Mouse (Mus musculus) embryonic facial prominence, embryonic 11.5 days (tissue): ENCODE measurements around the gene Mertk. TPM values are rescaled to one million over a fixed set of nuclear protein-coding genes. Genes with fewer than 3 reads are reported as not detected.
"Not testable (repeated sequence)": the region's sequence is repeated elsewhere in the genome, so short reads cannot be mapped to it uniquely, and the experiment has no call there.

Source experiments
- ATAC-seq: fragments of 200-750 bp; cut with Nextera tagmentation; replicated peaks from 2 replicates; pipeline ENCODE4 v1.8.0; 2017; ENCODE audit warnings: low read depth; ENCODE audit not compliant: insufficient number of reproducible peaks, low FRiP score, low TSS enrichment
- DNase-seq: peaks from one replicate; pipeline ENCODE4 v3.0.0-alpha.2; 2015; ENCODE audit warnings: low spot score
- H3K27ac ChIP-seq: fragments of 300-500 bp; sonication (generic); replicated peaks from 2 replicates; pipeline ENCODE4 v1.5.1; 2014; ENCODE audit warnings: mild to moderate bottlenecking, low read depth, low read length, control low read depth
- H3K27me3 ChIP-seq: fragments of 300-500 bp; sonication (generic); 2 replicates; pipeline ENCODE4 v1.6.1; 2014; ENCODE audit warnings: mild to moderate bottlenecking, low read length, moderate library complexity, mixed read lengths; ENCODE audit not compliant: control insufficient read depth, insufficient read depth
- H3K36me3 ChIP-seq: fragments of 300-500 bp; sonication (generic); replicated peaks from 2 replicates; pipeline ENCODE4 v1.6.1; 2014; ENCODE audit warnings: low read depth, mild to moderate bottlenecking, low read length, moderate library complexity, mixed read lengths; ENCODE audit not compliant: control insufficient read depth, insufficient read depth
- H3K4me1 ChIP-seq: fragments of 300-500 bp; sonication (generic); 2 replicates; pipeline ENCODE4 v1.6.1; 2014; ENCODE audit warnings: low read length, mixed read lengths; ENCODE audit not compliant: control insufficient read depth, insufficient read depth
- H3K4me2 ChIP-seq: fragments of 300-500 bp; sonication (generic); 2 replicates; pipeline ENCODE4 v1.6.1; 2014; ENCODE audit warnings: low read depth, mild to moderate bottlenecking, control low read depth, low read length, moderate library complexity
- H3K4me3 ChIP-seq: fragments of 300-500 bp; sonication (generic); 2 replicates; pipeline ENCODE4 v1.5.1; 2014; ENCODE audit warnings: low read depth, low read length, control low read depth
- H3K9ac ChIP-seq: fragments of 300-500 bp; sonication (generic); replicated peaks from 2 replicates; pipeline ENCODE4 v1.6.1; 2014; ENCODE audit warnings: mild to moderate bottlenecking, control low read depth, low read length
- H3K9me3 ChIP-seq: fragments of 300-500 bp; sonication (generic); replicated peaks from 2 replicates; pipeline ENCODE4 v1.6.1; 2016; ENCODE audit warnings: mild to moderate bottlenecking, low read length, inconsistent platforms, mixed read lengths; ENCODE audit not compliant: control insufficient read depth
- WGBS: fragments of 180-500 bp; shearing (Covaris S2); extraction: QIAGEN DNeasy Blood & Tissue Kit; methylation state at CpG from one replicate; pipeline ENCODE4 v1.1.7; 2014; 5-methylcytosine and 5-hydroxymethylcytosine counted together
- polyA plus RNA-seq: library from polyadenylated mRNA; unstranded; fragments of >200 nt; fragmentation: Nextera tagmentation; extraction: Ambion mirVana; gene quantifications from 2 replicates; pipeline ENCODE4 v1.2.1, GENCODE M21; 2014

Mertk gene
- 10.9 and 12.4 TPM in 2 replicates for polyA plus RNA-seq

- peak within 1 kb of the TSS; percentile 80 for H3K27ac ChIP-seq
- under 1% methylated on average over 30 of the region's 30 CpGs for WGBS
Observed at GRCm38 (mm10) chr2:128698693-128699181, at the start of gene Mertk. TSS of gene Mertk (plus strand) at chr2:128698956.

GRCm38 (mm10) chr2:128680661-128681060 is 18.1 kb upstream of the Mertk start:
- H3K9ac ChIP-seq: no peak overlapping the region
- no peak overlapping the region for H3K27ac ChIP-seq
- DNase-seq (no peak), ATAC-seq (no peak)
- no peak overlapping the region for H3K4me3 ChIP-seq
- WGBS: 68% methylated on average over 4 of the region's 4 CpGs
- no peaks in the 10 kb centered on the region for H3K9me3 ChIP-seq
- H3K4me2 ChIP-seq: no peak overlapping the region
- peaks cover 6% of the 10 kb centered on the region for H3K36me3 ChIP-seq
- H3K27me3 ChIP-seq: no peaks in the 10 kb centered on the region
- H3K4me1 ChIP-seq: no peaks in the 10 kb centered on the region

More at GRCm38 (mm10) chr2:128698693-128699181, at the start of gene Mertk:
- H3K9ac ChIP-seq: peak within 1 kb of the TSS; percentile 86
- ATAC-seq: peak; percentile 94
- H3K4me3 ChIP-seq: peak within 1 kb of the TSS; percentile 76
- peak within 1 kb of the TSS; percentile 78 for H3K4me2 ChIP-seq
- no peaks in the 10 kb centered on the region for H3K9me3 ChIP-seq
- no peaks in the 10 kb centered on the region for H3K36me3 ChIP-seq
- DNase-seq: peak; percentile 94
- H3K4me1 ChIP-seq: no peaks in the 10 kb centered on the region
- H3K27me3 ChIP-seq: no peaks in the 10 kb centered on the region

- Histone ChIP-seq H3K36me3 (peaks cover 2% of the 10 kb centered on the region; the same call in 1 of the 2 replicates), H3K9ac (peak within 1 kb of the TSS; percentile 97), H3K4me2 (peak within 1 kb of the TSS; percentile 55), H3K4me3 (peak within 1 kb of the TSS; percentile 90), H3K4me1 (no peaks in the 10 kb centered on the region), H3K27ac (peak within 1 kb of the TSS; percentile 60), H3K27me3 (no peaks in the 10 kb centered on the region), H3K9me3 (no peaks in the 10 kb centered on the region)
- ATAC-seq (peak; percentile 96), DNase-seq (peak; percentile 93)
- under 1% methylated on average over 58 of the region's 58 CpGs for WGBS
Observed at GRCm38 (mm10) chr2:128686921-128687557, 11.7 kb upstream of the Mertk start, which contains the start of gene Anapc1. TSS of gene Anapc1 (minus strand) at chr2:128687391.

DNA sequence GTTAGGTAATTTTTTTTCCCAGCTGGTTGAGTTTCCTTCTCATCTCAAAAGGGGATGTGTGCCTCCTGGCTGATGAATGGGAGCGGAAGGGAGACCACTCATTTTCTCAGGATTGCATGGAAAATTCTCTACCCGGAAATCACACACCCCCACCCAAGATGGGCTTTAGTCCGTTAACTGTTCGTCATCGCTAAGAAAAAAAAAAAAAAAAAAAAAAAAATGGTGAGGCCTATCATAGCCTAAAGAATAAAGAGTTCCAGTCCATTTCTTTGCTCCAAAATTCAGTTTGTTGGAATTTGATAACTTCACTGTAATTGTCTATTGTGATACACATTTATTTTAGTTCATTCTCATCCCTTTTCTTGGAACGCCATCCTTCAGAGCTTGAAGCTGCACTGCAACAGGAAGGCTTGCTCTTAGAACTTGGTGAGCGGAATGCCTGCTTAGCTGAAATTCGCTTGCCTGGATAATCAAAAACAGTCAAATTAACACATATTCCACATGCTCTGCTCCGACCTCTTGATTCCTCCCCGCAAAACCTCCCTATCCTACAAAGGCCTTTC is 11.1 kb upstream of the Mertk start:
- 46% methylated on average over 10 of the region's 10 CpGs for WGBS
- H3K27ac ChIP-seq: no peak overlapping the region; the same call in 1 of the 2 replicates

GRCm38 (mm10) chr2:128692336-128692735 is 6.4 kb upstream of the Mertk start:
- no peak overlapping the region for H3K4me3 ChIP-seq
- ATAC-seq (no peak), DNase-seq (no peak)
- WGBS: 69% methylated on average over 14 of the region's 14 CpGs
- H3K4me2 ChIP-seq: no peak overlapping the region
- no peak overlapping the region for H3K27ac ChIP-seq
- no peaks in the 10 kb centered on the region for H3K9me3 ChIP-seq
- no peak overlapping the region for H3K9ac ChIP-seq
- H3K27me3 ChIP-seq: no peaks in the 10 kb centered on the region
- no peaks in the 10 kb centered on the region for H3K36me3 ChIP-seq
- H3K4me1 ChIP-seq: no peaks in the 10 kb centered on the region; the same call in 1 of the 2 replicates

More for the DNA sequence above, 11.1 kb upstream of the Mertk start:
- Histone ChIP-seq H3K4me2 (peak overlapping the region; percentile 13; the same call in 1 of the 2 replicates), H3K4me3 (peak overlapping the region; percentile 90), H3K27me3 (no peaks in the 10 kb centered on the region), H3K9ac (no peak overlapping the region; the same call in 1 of the 2 replicates), H3K36me3 (peaks cover 2% of the 10 kb centered on the region; the same call in 1 of the 2 replicates), H3K9me3 (no peaks in the 10 kb centered on the region), H3K4me1 (no peaks in the 10 kb centered on the region; the same call in 1 of the 2 replicates)
- DNase-seq (no peak), ATAC-seq (peak; percentile 54; the same call in 1 of the 2 replicates)

- WGBS: 87% methylated on average over 10 of the region's 10 CpGs
- ATAC-seq (no peak), DNase-seq (no peak)
- H3K36me3 ChIP-seq: no peaks in the 10 kb centered on the region
- no peak overlapping the region for H3K4me3 ChIP-seq
- H3K27me3 ChIP-seq: no peaks in the 10 kb centered on the region
- H3K9ac ChIP-seq: no peak overlapping the region
- H3K4me2 ChIP-seq: no peak overlapping the region
- no peak overlapping the region for H3K27ac ChIP-seq
- no peaks in the 10 kb centered on the region for H3K9me3 ChIP-seq
- no peaks in the 10 kb centered on the region; the same call in 1 of the 2 replicates for H3K4me1 ChIP-seq
Observed at GRCm38 (mm10) chr2:128692771-128693170, 6.0 kb upstream of the Mertk start.

GRCm38 (mm10) chr2:128693236-128693635 is 5.5 kb upstream of the Mertk start:
- no peaks in the 10 kb centered on the region for H3K27me3 ChIP-seq
- H3K4me2 ChIP-seq: no peak overlapping the region
- no peak overlapping the region for H3K9ac ChIP-seq
- no peak overlapping the region for H3K27ac ChIP-seq
- 78% methylated on average over 4 of the region's 4 CpGs for WGBS
- H3K4me3 ChIP-seq: no peak overlapping the region
- no peaks in the 10 kb centered on the region; the same call in 1 of the 2 replicates for H3K4me1 ChIP-seq
- no peak for DNase-seq
- H3K9me3 ChIP-seq: no peaks in the 10 kb centered on the region
- ATAC-seq: no peak
- no peaks in the 10 kb centered on the region for H3K36me3 ChIP-seq

DNA sequence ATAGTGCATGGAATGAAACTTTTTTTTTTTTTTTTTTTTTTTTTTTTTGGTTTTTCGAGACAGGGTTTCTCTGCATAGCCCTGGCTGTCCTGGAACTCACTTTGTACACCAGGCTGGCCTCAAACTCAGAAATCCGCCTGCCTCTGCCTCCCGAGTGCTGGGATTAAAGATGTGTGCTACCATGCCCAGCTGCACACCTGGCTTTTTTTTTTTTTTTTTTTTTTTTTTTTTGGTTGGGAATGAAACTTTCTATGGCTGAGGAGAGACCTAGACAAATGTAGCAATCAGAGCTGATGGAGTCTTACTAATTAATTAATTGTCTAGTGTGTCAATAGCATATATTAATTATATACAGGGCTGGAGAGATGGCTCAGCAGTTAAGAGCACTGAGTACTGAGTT is 4.9 kb upstream of the Mertk start:
- H3K36me3 ChIP-seq, H3K4me2 ChIP-seq, DNase-seq, ATAC-seq, H3K4me3 ChIP-seq, H3K4me1 ChIP-seq, H3K9ac ChIP-seq, H3K27me3 ChIP-seq, H3K27ac ChIP-seq, H3K9me3 ChIP-seq: not testable (repeated sequence)
- WGBS: 91% methylated on average over 2 of the region's 3 CpGs
